Mouse (Mus musculus) liver, embryonic 14.5 days (tissue): ENCODE measurements at regions not wholly inside any gene's neighbourhood (a gene's known extent, or its start where the extent isn't known, plus 50 kb on each side); places are given as distances from the start of the nearest gene placed in this dataset.

Experiments
- ATAC-seq: fragments of 200-750 bp; cut with Nextera tagmentation; 2 replicates; pipeline ENCODE4 v1.8.0; 2017; ENCODE audit warnings: moderate number of reproducible peaks, mild to moderate bottlenecking, moderate library complexity; ENCODE audit not compliant: insufficient read depth
- DNase-seq, 3 experiments: peaks; one replicate each; pipeline ENCODE4 v3.0.0-alpha.2; 2012 to 2013; ENCODE audit warnings: low read depth in 3 of 3, low spot score in 3 of 3
- H3K27ac ChIP-seq: fragments of 300-500 bp; sonication (generic); 2 replicates; pipeline ENCODE4 v1.5.1; 2014; ENCODE audit warnings: moderate library complexity, mild to moderate bottlenecking, control low read depth, inconsistent platforms
- H3K27me3 ChIP-seq: fragments of 300-500 bp; sonication (generic); 2 replicates; pipeline ENCODE4 v1.6.1; 2014; ENCODE audit warnings: mild to moderate bottlenecking, low read length, moderate library complexity; ENCODE audit not compliant: control insufficient read depth, insufficient read depth
- H3K36me3 ChIP-seq: fragments of 300-500 bp; sonication (generic); replicated peaks from 2 replicates; pipeline ENCODE4 v1.6.1; 2014; ENCODE audit warnings: low read depth; ENCODE audit not compliant: control insufficient read depth, insufficient read depth
- H3K4me1 ChIP-seq, 2 experiments: fragments of 200-500 bp in 1 of 2; fragments of 300-500 bp in 1 of 2; sonication (generic) in 1 of 2; replicated peaks; 2 replicates each; pipeline ENCODE4 v1.6.1; 2012 to 2014; ENCODE audit warnings: antibody characterized with exemption in 1 of 2, inconsistent platforms in 1 of 2, low read length in 1 of 2; ENCODE audit not compliant: control insufficient read depth in 2 of 2, insufficient read depth in 2 of 2
- H3K4me2 ChIP-seq: fragments of 300-500 bp; sonication (generic); 2 replicates; pipeline ENCODE4 v1.6.1; 2014; ENCODE audit warnings: low read depth, mild to moderate bottlenecking, control low read depth, moderate library complexity
- H3K4me3 ChIP-seq, 2 experiments: fragments of 200-500 bp in 1 of 2; fragments of 300-500 bp in 1 of 2; sonication (generic) in 1 of 2; 2 replicates each; pipeline ENCODE4 v1.5.1; 2012 to 2014; ENCODE audit warnings: low read depth in 2 of 2, low read length in 2 of 2, mild to moderate bottlenecking in 2 of 2, control low read depth in 1 of 2, inconsistent platforms in 1 of 2, moderate library complexity in 1 of 2; ENCODE audit not compliant: insufficient read depth in 1 of 2
- H3K9ac ChIP-seq: fragments of 300-500 bp; sonication (generic); replicated peaks from 2 replicates; pipeline ENCODE4 v1.6.1; 2014; ENCODE audit warnings: mild to moderate bottlenecking, control low read depth, moderate library complexity
- H3K9me3 ChIP-seq: fragments of 300-500 bp; sonication (generic); 2 replicates; pipeline ENCODE4 v1.6.1; 2016; ENCODE audit warnings: low read length, mixed read lengths; ENCODE audit not compliant: control insufficient read depth
- CTCF ChIP-seq: IDR thresholded peaks from 2 replicates; pipeline ENCODE4 v1.5.1; 2016; ENCODE audit warnings: antibody characterized with exemption, low read depth, control low read depth
- EP300 ChIP-seq: IDR thresholded peaks from 2 replicates; pipeline ENCODE4 v1.6.1; 2016; ENCODE audit warnings: antibody characterized with exemption, low read depth
- WGBS: fragments of 180-500 bp; shearing (Covaris S2); extraction: QIAGEN DNeasy Blood & Tissue Kit; methylation state at CpG from one replicate; pipeline ENCODE4 v1.1.7; 2014; ENCODE audit not compliant: insufficient replicate concordance; 5-methylcytosine and 5-hydroxymethylcytosine counted together

DNA sequence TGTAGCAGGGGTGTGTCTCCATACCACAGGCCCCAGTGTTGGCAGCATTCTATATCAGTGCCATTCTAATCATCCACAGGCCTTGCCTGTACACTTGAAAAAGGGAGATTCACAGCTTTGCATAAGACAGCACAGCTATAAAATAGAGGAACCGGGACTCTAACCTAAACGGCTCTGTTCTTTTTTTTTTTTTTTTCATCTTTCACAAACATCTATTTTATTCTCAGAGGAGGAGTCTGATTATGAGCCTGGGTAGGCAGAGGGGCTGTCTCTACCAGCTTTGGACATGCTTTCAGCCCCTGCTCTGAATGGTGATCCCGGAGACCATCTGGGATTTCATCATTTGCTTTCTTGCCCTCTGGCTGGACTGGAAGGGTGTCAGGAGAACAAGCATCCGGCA is 195.6 kb upstream of the Clint1 start:
- no peaks in the 10 kb centered on the region for H3K9me3 ChIP-seq
- 76% methylated on average over 4 of the region's 4 CpGs for WGBS
- H3K27me3 ChIP-seq: no peaks in the 10 kb centered on the region
- H3K4me3 ChIP-seq: no peak overlapping the region
- no peak overlapping the region for H3K27ac ChIP-seq
- no peak for TF ChIP-seq CTCF
- TF ChIP-seq EP300: no peak
- H3K9ac ChIP-seq: no peak overlapping the region
- DNase-seq: no peak
- H3K4me2 ChIP-seq: no peak overlapping the region
- ATAC-seq: no peak
- H3K36me3 ChIP-seq: no peaks in the 10 kb centered on the region
- no peaks in the 10 kb centered on the region for H3K4me1 ChIP-seq

DNA sequence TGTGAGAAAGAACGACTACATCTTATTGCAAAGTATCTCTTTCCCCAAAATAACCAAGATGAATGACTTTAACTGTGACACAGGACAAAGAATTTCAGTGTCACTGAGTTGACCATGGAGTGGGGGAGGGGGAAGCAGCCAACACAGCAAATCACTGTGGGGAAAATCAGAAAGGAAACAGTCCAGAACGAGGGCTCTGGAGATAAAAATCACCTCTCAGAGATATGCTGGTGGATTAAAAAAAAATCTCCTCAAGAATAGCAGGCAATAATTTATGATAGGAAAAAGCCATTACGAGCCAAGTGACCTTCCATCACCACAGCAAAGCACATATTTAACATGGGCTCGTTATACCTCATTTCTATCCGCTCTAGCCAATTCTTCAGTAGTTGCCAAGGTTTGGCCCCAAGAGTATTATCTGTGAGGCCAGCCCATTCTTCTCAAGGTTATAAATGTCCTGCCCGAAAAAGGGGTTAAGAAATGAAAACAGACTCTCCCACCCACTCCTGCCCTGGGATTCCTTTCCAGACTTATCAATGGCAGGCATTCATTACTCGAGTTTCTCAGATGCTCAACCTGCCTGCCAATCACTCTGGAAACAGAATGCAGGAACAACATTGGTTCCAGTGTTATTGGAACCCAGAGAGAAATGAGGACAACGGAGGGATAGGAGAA is 181.6 kb upstream of the Clint1 start:
- Histone ChIP-seq H3K36me3 (no peaks in the 10 kb centered on the region), H3K4me2 (no peak overlapping the region), H3K27ac (no peak overlapping the region), H3K27me3 (no peaks in the 10 kb centered on the region), H3K9ac (no peak overlapping the region), H3K4me1 (no peaks in the 10 kb centered on the region), H3K4me3 (no peak overlapping the region), H3K9me3 (no peaks in the 10 kb centered on the region)
- no peak for DNase-seq
- WGBS: 47% methylated on average over 8 of the region's 8 CpGs
- no peak for ATAC-seq
- TF ChIP-seq EP300 (no peak), CTCF (no peak)

DNA sequence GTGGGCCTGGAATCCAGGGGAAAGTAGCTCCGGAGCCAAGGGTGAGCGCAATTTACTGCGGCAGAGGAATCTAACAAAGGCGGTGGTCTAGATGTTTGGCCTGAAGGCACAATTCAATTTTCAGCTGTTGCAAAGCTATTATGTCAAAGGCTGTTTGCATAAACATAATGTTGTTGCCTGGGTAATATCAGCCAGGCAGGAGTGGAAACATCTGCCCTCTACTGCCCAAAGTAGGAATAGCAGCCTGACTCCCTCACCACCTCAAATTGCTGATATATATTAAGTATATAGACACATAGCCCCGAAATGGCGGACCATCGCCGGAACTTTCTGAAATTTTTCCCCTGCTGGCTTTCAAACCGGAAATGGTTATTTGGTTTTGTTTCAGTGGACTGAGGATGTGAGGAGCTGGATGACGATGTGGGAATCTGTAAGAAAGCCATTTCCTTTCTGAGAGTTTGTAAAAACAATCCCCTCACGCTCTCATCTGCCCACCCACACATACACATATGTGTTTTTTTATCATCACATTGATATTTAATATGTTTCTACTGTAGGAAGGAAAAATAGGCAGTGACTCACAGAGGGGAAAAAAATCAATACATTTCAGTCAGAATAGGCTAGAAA is 173.1 kb upstream of the Clint1 start:
- no peaks in the 10 kb centered on the region for H3K27me3 ChIP-seq
- no peak overlapping the region for H3K27ac ChIP-seq
- peak; percentile 79 for TF ChIP-seq CTCF
- TF ChIP-seq EP300: no peak
- no peaks in the 10 kb centered on the region for H3K9me3 ChIP-seq
- no peak overlapping the region for H3K9ac ChIP-seq
- no peak overlapping the region for H3K4me2 ChIP-seq
- no peaks in the 10 kb centered on the region for H3K4me1 ChIP-seq
- no peak overlapping the region for H3K4me3 ChIP-seq
- peak; percentile 11 to 30 (median 17) for DNase-seq
- 47% methylated on average over 11 of the region's 11 CpGs for WGBS
- H3K36me3 ChIP-seq: no peaks in the 10 kb centered on the region
- no peak for ATAC-seq

DNA sequence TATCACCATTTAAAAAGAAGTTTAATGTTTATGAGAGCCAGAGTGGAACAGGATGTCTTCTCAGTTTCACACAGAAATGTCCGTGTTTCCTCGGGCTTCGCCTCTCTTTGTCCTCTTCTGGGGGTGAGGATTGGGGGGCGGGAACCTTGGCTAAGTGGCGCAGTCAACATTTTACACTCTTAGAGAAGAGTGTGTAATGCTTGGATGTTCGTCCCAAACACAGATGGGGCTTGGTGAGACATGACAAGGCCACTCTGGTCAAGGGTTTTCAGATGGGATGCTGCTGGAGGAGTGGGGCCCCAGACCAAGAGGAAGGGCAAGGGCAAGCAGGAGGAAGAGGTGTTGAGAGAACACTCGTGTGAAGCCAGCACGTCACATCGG is 172.6 kb upstream of the Clint1 start:
- Histone ChIP-seq H3K36me3 (no peaks in the 10 kb centered on the region), H3K27ac (no peak overlapping the region), H3K27me3 (no peaks in the 10 kb centered on the region), H3K9ac (no peak overlapping the region), H3K4me2 (no peak overlapping the region), H3K4me3 (no peak overlapping the region), H3K4me1 (no peaks in the 10 kb centered on the region), H3K9me3 (no peaks in the 10 kb centered on the region)
- ATAC-seq (no peak), DNase-seq (no peak)
- WGBS: 69% methylated on average over 9 of the region's 9 CpGs
- no peak for TF ChIP-seq CTCF
- TF ChIP-seq EP300: no peak

DNA sequence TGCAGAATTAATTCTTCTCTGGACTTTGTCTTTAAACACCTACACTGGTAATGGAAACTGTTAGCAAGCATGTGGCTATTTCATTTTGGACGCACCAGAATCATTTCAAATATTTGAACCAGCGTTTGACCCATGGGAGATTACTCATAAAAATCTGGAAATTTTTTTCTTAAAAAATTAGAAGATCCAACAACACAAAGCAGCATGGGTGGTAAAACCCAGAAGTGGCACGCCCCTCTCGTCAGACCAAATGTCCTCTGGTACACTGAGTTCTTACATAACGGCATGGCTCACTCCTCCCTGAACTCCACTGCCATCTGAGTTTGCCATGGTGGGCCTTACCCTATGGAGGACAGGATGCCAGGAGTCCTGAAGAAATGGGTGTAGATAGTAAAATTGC is 166.3 kb upstream of the Clint1 start:
- Histone ChIP-seq H3K4me3 (no peak overlapping the region), H3K4me1 (no peaks in the 10 kb centered on the region), H3K27me3 (no peaks in the 10 kb centered on the region), H3K27ac (no peak overlapping the region), H3K36me3 (no peaks in the 10 kb centered on the region), H3K9ac (no peak overlapping the region), H3K9me3 (no peaks in the 10 kb centered on the region), H3K4me2 (no peak overlapping the region)
- WGBS: 70% methylated on average over 5 of the region's 5 CpGs
- TF ChIP-seq EP300: no peak
- no peak for TF ChIP-seq CTCF
- ATAC-seq (no peak), DNase-seq (no peak)
